Mouse (Mus musculus) megakaryocyte, embryonic 14.5 days (primary cell): ENCODE data around the gene Tgfb2.

Source experiments
- FLI1 ChIP-seq: IDR thresholded peaks from 2 replicates; pipeline ENCODE4 v1.6.1; 2012; ENCODE audit warnings: low read length, inconsistent platforms, mixed read lengths
- GATA1 ChIP-seq: IDR thresholded peaks from 3 replicates; pipeline ENCODE4 v1.6.1; 2012; ENCODE audit warnings: mixed read lengths, low read length, inconsistent platforms, borderline replicate concordance

GRCm38 (mm10) chr1:186696231-186696630, 9.6 kb downstream of the Tgfb2 start:
- TF ChIP-seq GATA1, result no peak
- TF ChIP-seq FLI1, result no peak
